Mouse (Mus musculus): ENCODE measurements around the gene Il1b. TPM values are rescaled to one million over a fixed set of nuclear protein-coding genes. Genes with fewer than 3 reads are reported as not detected.

Gene Il1b
- 0.14 TPM in 1 of 2 replicates, not detected in the other for polyA plus RNA-seq (2015; fragmentation: Nextera tagmentation; extraction: Ambion mirVana)

DNA sequence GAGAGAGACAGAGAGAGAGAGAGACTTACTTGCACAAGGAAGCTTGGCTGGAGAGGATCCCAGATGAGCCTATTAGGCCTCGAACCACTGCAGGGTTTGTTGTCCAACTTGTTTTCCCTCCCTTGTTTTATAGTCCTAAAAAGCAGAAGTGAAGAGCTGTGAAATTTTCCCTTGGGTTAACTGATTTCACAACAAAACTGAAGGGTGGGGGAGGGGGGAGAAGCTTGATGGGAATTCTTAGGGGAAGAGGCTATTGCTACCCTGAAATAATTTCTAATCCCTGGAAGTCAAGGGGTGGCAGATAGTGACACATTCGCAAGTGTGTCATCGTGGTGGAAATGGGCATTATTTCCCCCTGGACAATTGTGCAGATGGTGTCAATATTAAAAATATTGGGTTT lies at the start of gene Il1b:
TSS of gene Il1b (minus strand) at position 101 of the 400 bp plus-strand sequence.
- ATAC-seq (ENCODE audit: low FRiP score), result no peak
- H3K9me3 ChIP-seq, result no peaks in the 10 kb centered on the region
- no peak within 1 kb of the TSS for H3K9ac ChIP-seq
- H3K4me2 ChIP-seq, result no peak within 1 kb of the TSS
- no peak within 1 kb of the TSS for H3K4me3 ChIP-seq
- 89% methylated on average over 3 of the region's 3 CpGs for WGBS
- H3K4me1 ChIP-seq (replicated peaks), result no peaks in the 10 kb centered on the region
- no peaks in the 10 kb centered on the region for H3K36me3 ChIP-seq
- H3K27ac ChIP-seq, result no peak within 1 kb of the TSS
- H3K27me3 ChIP-seq, result no peaks in the 10 kb centered on the region

DNA sequence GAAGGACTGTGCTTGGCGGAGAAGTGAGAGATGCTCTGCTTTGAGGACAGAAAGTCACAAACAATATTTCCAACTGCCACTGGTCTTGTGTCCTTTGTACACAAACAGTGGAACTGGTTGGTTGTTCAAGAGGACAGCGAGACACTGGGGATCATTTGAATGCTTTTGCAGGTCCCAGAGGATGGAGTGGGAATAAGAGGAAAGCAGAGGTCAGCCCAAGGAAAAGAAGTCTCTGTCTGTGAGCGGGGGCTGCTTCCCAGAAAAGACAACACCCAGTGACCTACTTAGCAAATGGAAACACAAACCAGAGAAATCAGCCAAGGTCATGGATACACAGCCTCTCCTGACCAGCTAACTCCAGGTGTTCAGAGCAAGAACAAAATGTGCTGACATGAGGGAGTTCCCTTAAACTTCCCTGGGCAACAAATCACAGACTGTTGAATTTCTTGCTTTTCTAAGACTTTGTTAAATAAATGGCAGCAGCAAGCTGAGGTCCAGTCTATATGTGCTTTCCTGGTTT lies 48.5 kb upstream of the Il1b start:
- H3K4me1 ChIP-seq (replicated peaks), result no peaks in the 10 kb centered on the region
- H3K9me3 ChIP-seq, result no peaks in the 10 kb centered on the region
- H3K27ac ChIP-seq, result no peak overlapping the region
- 84% methylated on average over 3 of the region's 3 CpGs for WGBS
- no peak for ATAC-seq (ENCODE audit: low FRiP score)
- H3K36me3 ChIP-seq, result no peaks in the 10 kb centered on the region
- no peak overlapping the region for H3K4me2 ChIP-seq
- no peak overlapping the region for H3K4me3 ChIP-seq
- no peaks in the 10 kb centered on the region for H3K27me3 ChIP-seq
- no peak overlapping the region for H3K9ac ChIP-seq

DNA sequence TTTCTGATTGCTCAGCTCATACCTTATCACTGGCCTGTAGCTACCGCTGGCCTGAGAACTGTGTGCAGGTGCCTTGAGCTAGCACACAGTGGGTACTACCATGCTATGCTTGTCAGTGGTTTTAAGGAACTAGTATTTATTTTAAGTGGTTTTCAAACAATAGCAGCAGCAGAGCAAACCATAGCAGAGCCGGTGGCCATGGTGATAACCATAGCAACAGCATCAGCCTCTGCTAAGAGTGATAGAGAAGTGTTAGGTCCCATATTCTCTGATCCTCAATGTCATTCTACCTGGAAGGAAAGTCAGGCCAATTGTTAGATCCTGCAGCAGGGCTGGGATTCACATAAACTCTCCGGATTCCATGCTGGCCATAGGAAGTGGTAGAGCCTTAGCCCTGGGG lies 43.7 kb upstream of the Il1b start:
- Histone ChIP-seq H3K9me3 (no peaks in the 10 kb centered on the region), H3K4me2 (no peak overlapping the region), H3K9ac (no peak overlapping the region), H3K27me3 (no peaks in the 10 kb centered on the region), H3K4me3 (no peak overlapping the region), H3K27ac (no peak overlapping the region), H3K4me1 (replicated peaks) (no peaks in the 10 kb centered on the region), H3K36me3 (no peaks in the 10 kb centered on the region)
- 80% methylated on average over 3 of the region's 3 CpGs for WGBS
- ATAC-seq (ENCODE audit: low FRiP score), result no peak

DNA sequence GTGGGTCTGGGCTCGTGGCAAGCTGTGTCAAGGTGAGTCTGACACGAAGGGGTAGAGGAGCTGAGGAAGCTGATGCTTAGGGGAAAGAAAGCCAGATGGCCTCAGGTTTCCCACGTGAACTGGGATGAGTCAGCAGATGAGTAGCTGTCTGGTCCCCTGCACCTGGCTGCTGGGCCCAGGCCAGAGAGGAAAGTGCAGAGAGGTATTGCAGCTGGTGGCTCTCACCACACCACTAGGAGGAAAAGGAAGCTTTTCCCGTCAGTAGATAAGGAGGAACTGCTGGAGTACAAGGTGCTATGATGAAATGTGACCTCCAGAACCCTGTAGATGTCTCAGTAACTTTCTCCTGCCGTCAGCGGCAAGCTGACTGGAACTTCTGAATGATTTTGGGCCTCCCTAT lies 42.5 kb upstream of the Il1b start:
- no peak overlapping the region for H3K4me3 ChIP-seq
- H3K4me2 ChIP-seq, result no peak overlapping the region
- H3K4me1 ChIP-seq (replicated peaks), result no peaks in the 10 kb centered on the region
- no peaks in the 10 kb centered on the region for H3K27me3 ChIP-seq
- H3K36me3 ChIP-seq, result no peaks in the 10 kb centered on the region
- no peak overlapping the region for H3K27ac ChIP-seq
- WGBS, result 81% methylated on average over 6 of the region's 6 CpGs
- no peaks in the 10 kb centered on the region for H3K9me3 ChIP-seq
- H3K9ac ChIP-seq, result no peak overlapping the region
- ATAC-seq (ENCODE audit: low FRiP score), result no peak

DNA sequence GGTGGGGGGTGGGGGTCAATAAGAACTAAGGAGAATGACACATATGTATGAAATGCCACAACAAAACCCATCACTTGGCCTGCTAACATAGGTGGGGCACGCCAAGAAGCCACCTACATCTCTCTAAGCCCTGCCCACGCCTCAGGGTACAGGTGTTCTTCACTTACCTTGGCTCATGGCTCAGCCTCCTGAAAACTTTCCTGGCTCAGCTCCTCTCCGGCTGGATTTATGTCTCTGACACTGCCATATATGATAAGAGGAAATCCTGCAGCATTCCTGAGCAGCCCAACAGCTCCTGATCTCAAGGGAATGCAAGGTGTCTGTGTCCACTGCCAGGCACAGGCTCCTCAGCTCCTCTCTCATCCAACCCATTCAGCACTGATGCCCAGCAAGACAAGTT lies 40.7 kb upstream of the Il1b start:
- H3K4me1 ChIP-seq (replicated peaks), result no peaks in the 10 kb centered on the region
- H3K36me3 ChIP-seq, result no peaks in the 10 kb centered on the region
- ATAC-seq (ENCODE audit: low FRiP score), result no peak
- no peak overlapping the region for H3K9ac ChIP-seq
- no peak overlapping the region for H3K27ac ChIP-seq
- H3K4me2 ChIP-seq, result no peak overlapping the region
- no peak overlapping the region for H3K4me3 ChIP-seq
- no peaks in the 10 kb centered on the region for H3K27me3 ChIP-seq
- 79% methylated on average over 3 of the region's 3 CpGs for WGBS
- H3K9me3 ChIP-seq, result no peaks in the 10 kb centered on the region

DNA sequence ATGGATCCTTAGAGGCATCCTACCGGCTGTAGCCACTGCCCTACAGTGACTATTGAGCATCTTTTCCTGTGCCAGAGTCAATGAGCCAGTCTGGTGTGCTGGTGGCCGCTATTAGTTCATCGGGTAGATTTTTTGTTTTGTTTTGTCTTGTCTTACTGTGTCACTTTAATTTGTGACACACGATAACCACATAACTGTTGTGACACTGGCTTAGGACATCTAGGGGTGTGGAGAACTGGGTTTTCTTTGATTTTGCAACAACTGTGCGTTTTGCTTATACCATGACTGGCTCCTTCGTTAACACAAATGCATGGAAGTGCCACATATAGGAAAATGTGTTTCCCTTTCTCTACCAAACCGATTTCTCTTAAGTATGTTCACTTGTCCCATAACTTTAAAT lies 39.4 kb upstream of the Il1b start:
- no peak overlapping the region for H3K27ac ChIP-seq
- H3K4me3 ChIP-seq, result no peak overlapping the region
- no peaks in the 10 kb centered on the region for H3K9me3 ChIP-seq
- no peak for ATAC-seq (ENCODE audit: low FRiP score)
- H3K4me1 ChIP-seq (replicated peaks), result no peaks in the 10 kb centered on the region
- no peak overlapping the region for H3K9ac ChIP-seq
- H3K36me3 ChIP-seq, result no peaks in the 10 kb centered on the region
- WGBS, result 94% methylated on average over 7 of the region's 7 CpGs
- H3K27me3 ChIP-seq, result no peaks in the 10 kb centered on the region
- no peak overlapping the region for H3K4me2 ChIP-seq

DNA sequence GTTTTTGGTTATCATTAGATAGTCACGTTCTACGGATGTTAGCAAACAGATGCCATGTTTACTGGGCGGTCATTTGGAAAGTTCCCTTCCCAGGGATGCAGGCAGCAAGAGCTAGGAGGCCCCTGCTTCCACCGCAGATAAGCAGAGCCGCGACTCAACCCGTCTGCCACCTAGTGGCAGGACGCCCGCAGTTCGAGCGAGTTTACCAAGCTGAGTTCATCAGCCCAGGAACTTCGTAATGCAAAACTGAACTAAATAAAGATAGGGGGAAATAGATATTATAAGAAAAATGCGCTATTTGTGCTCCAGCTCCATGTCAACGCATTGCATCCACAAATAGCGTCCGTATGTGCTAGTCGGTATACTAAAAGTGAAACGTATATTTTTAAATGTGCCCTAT lies 37.5 kb upstream of the Il1b start:
- 23% methylated on average over 18 of the region's 18 CpGs for WGBS
- no peak; the same call in 1 of the 2 replicates for ATAC-seq (ENCODE audit: low FRiP score)
- no peak overlapping the region for H3K27ac ChIP-seq

DNA sequence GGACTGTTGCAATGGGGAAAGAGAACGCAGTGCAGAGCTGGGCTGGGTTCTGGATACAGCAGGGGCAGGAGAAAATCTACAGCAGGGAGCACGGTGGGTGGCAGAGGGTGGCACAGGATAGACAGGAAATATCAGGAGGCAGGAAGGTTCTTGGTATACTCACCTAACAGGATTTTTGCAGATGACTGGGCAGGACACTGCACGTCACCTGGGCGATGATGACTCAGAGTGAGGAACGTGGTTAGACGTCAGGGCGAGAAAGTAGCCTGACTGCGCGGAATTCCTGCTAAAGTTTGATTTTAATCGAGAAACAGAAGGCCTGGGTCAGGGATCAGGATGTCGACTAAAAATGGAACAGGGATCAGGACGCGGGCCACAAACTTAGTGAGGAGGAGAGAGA lies 36.7 kb upstream of the Il1b start:
- no peak for ATAC-seq (ENCODE audit: low FRiP score)
- no peaks in the 10 kb centered on the region for H3K36me3 ChIP-seq
- H3K27me3 ChIP-seq, result no peaks in the 10 kb centered on the region
- H3K4me1 ChIP-seq (replicated peaks), result no peaks in the 10 kb centered on the region
- H3K4me3 ChIP-seq, result no peak overlapping the region
- H3K4me2 ChIP-seq, result no peak overlapping the region
- H3K9ac ChIP-seq, result no peak overlapping the region
- H3K9me3 ChIP-seq, result no peaks in the 10 kb centered on the region
- H3K27ac ChIP-seq, result no peak overlapping the region
- WGBS, result 94% methylated on average over 13 of the region's 13 CpGs

More for the DNA sequence above, 37.5 kb upstream of the Il1b start:
- Histone ChIP-seq H3K9ac (no peak overlapping the region), H3K4me3 (no peak overlapping the region), H3K4me1 (replicated peaks) (no peaks in the 10 kb centered on the region), H3K36me3 (no peaks in the 10 kb centered on the region), H3K4me2 (no peak overlapping the region), H3K9me3 (no peaks in the 10 kb centered on the region), H3K27me3 (no peaks in the 10 kb centered on the region)

DNA sequence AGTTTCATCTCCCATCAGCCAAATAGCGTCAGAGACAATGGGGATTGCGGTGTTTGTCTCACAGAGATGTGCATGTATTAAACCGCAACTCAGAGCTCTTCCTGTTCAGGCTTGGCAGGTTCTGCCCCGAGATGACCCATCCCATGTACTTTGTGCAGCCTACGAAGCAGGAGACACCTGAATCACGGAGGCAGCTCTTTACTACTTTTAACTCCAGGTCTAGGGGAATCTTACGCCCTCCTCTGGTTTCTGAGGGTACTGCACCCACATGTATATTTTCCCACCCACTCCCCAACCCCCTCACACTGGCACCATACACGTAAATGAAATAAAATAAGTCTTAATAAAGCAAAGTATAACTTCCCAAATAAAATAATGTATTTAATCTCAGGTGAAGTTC lies 35.6 kb upstream of the Il1b start:
- Histone ChIP-seq H3K4me2 (no peak overlapping the region), H3K27me3 (no peaks in the 10 kb centered on the region), H3K36me3 (no peaks in the 10 kb centered on the region), H3K4me1 (replicated peaks) (no peaks in the 10 kb centered on the region), H3K27ac (no peak overlapping the region), H3K9me3 (no peaks in the 10 kb centered on the region), H3K4me3 (no peak overlapping the region), H3K9ac (no peak overlapping the region)
- no peak for ATAC-seq (ENCODE audit: low FRiP score)
- 93% methylated on average over 8 of the region's 8 CpGs for WGBS

DNA sequence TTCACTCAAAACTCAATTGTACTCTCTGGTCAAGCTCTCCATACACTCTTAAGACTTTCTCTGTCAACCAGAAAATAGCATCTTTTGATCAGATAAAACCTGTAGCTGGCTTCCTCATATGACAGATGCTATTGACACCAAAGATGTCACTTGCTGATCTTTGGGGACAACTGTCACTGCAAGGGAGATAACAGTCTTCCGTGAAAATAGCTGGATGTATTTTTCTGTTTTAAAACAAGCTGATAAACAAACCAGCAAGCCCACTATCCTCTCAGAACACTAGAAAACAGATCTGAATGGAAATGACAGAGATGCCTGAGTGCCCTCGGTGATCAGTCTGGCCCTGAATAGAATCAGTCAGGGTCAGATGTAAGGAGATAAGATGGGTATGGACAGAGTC lies 32.8 kb upstream of the Il1b start:
- Histone ChIP-seq H3K4me2 (no peak overlapping the region), H3K36me3 (no peaks in the 10 kb centered on the region), H3K27me3 (no peaks in the 10 kb centered on the region), H3K9ac (no peak overlapping the region), H3K27ac (no peak overlapping the region), H3K4me1 (replicated peaks) (no peaks in the 10 kb centered on the region), H3K9me3 (no peaks in the 10 kb centered on the region), H3K4me3 (no peak overlapping the region)
- 94% methylated on average over 2 of the region's 2 CpGs for WGBS
- no peak for ATAC-seq (ENCODE audit: low FRiP score)

DNA sequence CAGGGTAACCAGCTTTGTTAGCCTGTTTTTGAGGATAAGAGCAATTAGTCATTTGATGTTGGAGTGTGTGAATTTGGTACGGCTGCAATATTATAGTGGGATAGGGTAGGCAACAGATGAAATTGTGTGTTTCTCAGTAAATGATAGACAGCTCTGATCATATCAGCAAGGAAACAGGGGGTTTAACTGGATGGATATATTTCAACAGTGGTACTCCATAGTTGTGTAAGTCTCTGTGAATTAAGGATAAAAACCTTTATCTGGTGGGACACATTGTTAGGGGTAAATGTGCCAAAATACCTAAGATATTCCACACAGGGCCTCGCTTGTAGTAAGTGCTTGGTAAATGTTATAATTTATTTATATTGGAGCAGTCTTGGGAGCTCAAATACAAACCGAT lies 31.4 kb upstream of the Il1b start:
- ATAC-seq (ENCODE audit: low FRiP score), result no peak
- Histone ChIP-seq H3K27ac (no peak overlapping the region), H3K36me3 (no peaks in the 10 kb centered on the region), H3K27me3 (no peaks in the 10 kb centered on the region), H3K4me2 (no peak overlapping the region), H3K9me3 (no peaks in the 10 kb centered on the region), H3K4me3 (no peak overlapping the region), H3K4me1 (replicated peaks) (no peaks in the 10 kb centered on the region), H3K9ac (no peak overlapping the region)
- 91% methylated on average over 3 of the region's 3 CpGs for WGBS

DNA sequence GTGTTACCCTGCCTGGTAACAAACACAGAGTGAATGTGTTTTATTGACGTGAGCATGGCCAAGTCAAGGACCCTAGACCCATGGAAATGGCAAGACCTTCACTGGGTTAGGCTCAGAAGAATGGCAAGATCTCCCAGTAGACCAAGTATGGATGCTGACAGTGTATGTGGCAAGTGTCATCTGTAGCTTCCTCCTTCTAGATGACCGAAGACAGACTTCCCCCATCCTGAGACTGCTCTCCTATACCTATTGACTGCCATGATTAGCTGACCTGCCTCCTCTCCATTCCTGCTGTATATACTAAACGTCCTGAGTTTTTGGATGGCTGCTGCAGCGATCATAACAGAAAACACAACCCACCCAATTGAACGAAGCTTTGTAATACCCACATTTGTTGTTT lies 30.9 kb upstream of the Il1b start:
- no peaks in the 10 kb centered on the region for H3K9me3 ChIP-seq
- H3K4me1 ChIP-seq (replicated peaks), result no peaks in the 10 kb centered on the region
- H3K4me2 ChIP-seq, result no peak overlapping the region
- H3K27me3 ChIP-seq, result no peaks in the 10 kb centered on the region
- H3K9ac ChIP-seq, result no peak overlapping the region
- ATAC-seq (ENCODE audit: low FRiP score), result no peak
- H3K4me3 ChIP-seq, result no peak overlapping the region
- H3K27ac ChIP-seq, result no peak overlapping the region
- no peaks in the 10 kb centered on the region for H3K36me3 ChIP-seq
- 90% methylated on average over 5 of the region's 5 CpGs for WGBS

DNA sequence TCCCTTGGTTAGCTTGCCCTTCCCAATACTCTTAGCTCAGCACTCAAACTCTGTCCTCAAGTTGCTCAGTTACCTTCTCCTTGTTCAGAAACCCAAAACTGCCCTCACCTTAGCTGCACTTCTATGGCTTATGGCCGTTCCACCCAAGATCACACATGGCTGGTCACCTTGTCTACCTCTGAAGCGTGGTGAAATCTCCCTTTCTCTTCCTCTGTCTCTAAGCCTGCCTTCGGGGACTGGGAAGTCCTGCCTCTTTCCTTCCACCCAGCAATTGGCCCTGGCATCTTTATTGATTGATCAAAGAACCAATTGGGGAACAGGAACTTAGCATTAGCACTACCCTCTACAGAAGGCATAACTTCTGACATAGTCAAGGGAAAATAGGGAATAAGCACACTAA lies 27.2 kb upstream of the Il1b start:
- H3K4me3 ChIP-seq, result no peak overlapping the region
- no peak overlapping the region for H3K4me2 ChIP-seq
- H3K9ac ChIP-seq, result no peak overlapping the region
- 80% methylated on average over 3 of the region's 3 CpGs for whole genome bisulfite sequencing
- H3K27ac ChIP-seq, result no peak overlapping the region
- H3K9me3 ChIP-seq, result no peaks in the 10 kb centered on the region
- H3K4me1 ChIP-seq (replicated peaks), result no peaks in the 10 kb centered on the region
- no peak for ATAC-seq (ENCODE audit: low FRiP score)
- H3K27me3 ChIP-seq, result no peaks in the 10 kb centered on the region
- no peaks in the 10 kb centered on the region for H3K36me3 ChIP-seq

DNA sequence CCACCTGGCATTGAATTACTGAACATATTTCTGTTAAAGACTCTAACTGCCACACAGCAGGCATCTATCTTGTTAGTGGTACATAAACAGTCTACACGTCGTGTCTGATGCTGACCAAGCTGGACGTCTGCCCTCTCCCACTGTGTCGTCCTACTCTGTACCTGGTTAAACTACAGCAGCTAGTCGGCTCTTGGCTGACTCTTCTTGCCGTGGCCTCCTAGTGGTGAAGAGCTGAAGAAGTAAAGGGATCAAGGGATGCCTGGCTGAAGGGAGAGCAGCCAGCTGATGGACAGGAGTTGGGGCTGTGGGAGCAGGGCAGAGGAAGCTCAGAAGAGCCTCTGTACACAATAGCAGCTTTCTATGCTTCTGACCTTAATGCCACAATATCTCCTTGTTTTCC lies 22.6 kb upstream of the Il1b start:
- Histone ChIP-seq H3K4me1 (replicated peaks) (no peaks in the 10 kb centered on the region), H3K36me3 (no peaks in the 10 kb centered on the region), H3K27me3 (no peaks in the 10 kb centered on the region), H3K4me3 (no peak overlapping the region), H3K9ac (no peak overlapping the region), H3K27ac (no peak overlapping the region), H3K4me2 (no peak overlapping the region), H3K9me3 (no peaks in the 10 kb centered on the region)
- ATAC-seq (ENCODE audit: low FRiP score), result no peak
- 41% methylated on average over 6 of the region's 6 CpGs for WGBS

Data from hindbrain, embryonic 13.5 days (tissue).